Mouse (Mus musculus): ENCODE measurements around the gene Rrh. TPM values are rescaled to one million over a fixed set of nuclear protein-coding genes. Genes with fewer than 3 reads are reported as not detected.
A peak's percentile ranks its signal among the peaks of the same experiment; 100 is the strongest.

The Rrh gene
- polyA plus RNA-seq, 1 experiment = 0.11 TPM

DNA sequence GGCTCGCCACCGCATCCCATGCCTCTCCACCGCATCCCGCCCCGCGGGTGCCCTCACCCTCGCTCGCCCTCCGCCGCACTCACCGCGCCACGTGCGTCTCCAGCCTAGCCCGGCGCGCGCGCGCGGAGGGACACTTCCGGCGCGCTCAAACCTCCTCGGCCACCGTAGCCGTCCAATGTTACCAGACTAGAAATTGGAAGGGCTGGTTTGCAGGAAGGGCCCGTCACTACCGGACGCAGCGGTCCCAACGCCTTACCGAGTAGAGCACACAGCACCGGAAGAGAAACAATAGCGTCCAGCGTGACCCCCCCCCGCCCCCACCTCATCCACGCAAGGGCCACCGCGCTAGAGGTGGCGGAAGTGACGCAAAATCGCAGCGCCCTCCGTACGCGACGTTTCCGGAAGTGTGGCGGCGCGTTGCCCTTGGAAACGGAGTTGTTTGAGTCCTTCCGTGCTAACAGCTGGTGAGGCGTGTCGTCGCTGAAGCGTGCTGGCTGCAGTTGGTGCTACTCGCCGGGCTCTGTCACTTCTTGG lies 8.7 kb upstream of the Rrh start, which contains the start of gene Gar1:
Gar1 (minus strand) TSS at position 362 of the 534 bp plus-strand sequence.
- H3K4me1 ChIP-seq (ENCODE audit: control insufficient read depth, insufficient read depth, low read length) = no peaks in the 10 kb centered on the region; the same call in 1 of the 2 replicates
- peak within 1 kb of the TSS; percentile 90 for H3K4me3 ChIP-seq (replicated peaks; ENCODE audit: extremely low read depth, low read depth, low read length)
- peak; percentile 93 for DNase-seq
- TF ChIP-seq CTCF (IDR thresholded peaks at IDR 0.05; ENCODE audit: insufficient read depth, low read length) (no peak), POLR2A (IDR thresholded peaks at IDR 0.05; ENCODE audit: borderline replicate concordance, extremely low read depth, low read depth, low read length) (peak; percentile 45; the same call in 1 of the 2 replicates)
- under 1% methylated on average over 60 of the region's 60 CpGs for WGBS

- Histone ChIP-seq H3K4me1 (ENCODE audit: control insufficient read depth, insufficient read depth, low read length) (no peaks in the 10 kb centered on the region; the same call in 1 of the 2 replicates), H3K4me3 (replicated peaks; ENCODE audit: extremely low read depth, low read depth, low read length) (peak overlapping the region; percentile 90)
- TF ChIP-seq POLR2A (IDR thresholded peaks at IDR 0.05; ENCODE audit: borderline replicate concordance, extremely low read depth, low read depth, low read length) = no peak
- TF ChIP-seq CTCF (IDR thresholded peaks at IDR 0.05; ENCODE audit: insufficient read depth, low read length) = no peak
- under 1% methylated on average over 45 of the region's 45 CpGs for whole genome bisulfite sequencing
- no peak for DNase-seq
These were observed 8.2 kb upstream of the Rrh start for GRCm38 (mm10) chr3:129830626-129831025.

DNA sequence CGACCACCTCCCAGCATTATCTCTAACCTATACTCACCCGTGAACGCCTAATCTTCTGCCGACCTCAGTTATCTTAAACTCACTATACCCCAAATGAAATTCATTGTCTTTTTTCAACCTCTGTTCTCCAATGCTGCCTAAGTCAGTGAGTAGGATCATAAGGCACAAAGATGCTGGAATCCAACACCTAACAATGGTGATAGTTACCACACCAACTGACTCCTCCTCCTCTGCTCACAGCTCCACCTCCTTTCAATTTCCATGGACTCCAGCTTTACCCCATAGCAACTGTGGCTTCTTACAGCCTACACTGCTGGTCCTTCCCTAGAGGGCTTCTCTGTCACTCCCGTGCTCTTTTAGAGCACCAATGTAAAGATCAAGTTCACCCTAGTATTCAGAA lies 5.3 kb upstream of the Rrh start:
- no peak for DNase-seq
- TF ChIP-seq CTCF (IDR thresholded peaks at IDR 0.05; ENCODE audit: insufficient read depth, low read length) = no peak
- no peak for TF ChIP-seq POLR2A (IDR thresholded peaks at IDR 0.05; ENCODE audit: borderline replicate concordance, extremely low read depth, low read depth, low read length)
- WGBS = 95% methylated on average over 5 of the region's 5 CpGs
- Histone ChIP-seq H3K4me3 (replicated peaks; ENCODE audit: extremely low read depth, low read depth, low read length) (no peak overlapping the region), H3K4me1 (ENCODE audit: control insufficient read depth, insufficient read depth, low read length) (no peaks in the 10 kb centered on the region)

GRCm38 (mm10) chr3:129826691-129827090 lies 4.3 kb upstream of the Rrh start:
- Histone ChIP-seq H3K4me1 (ENCODE audit: control insufficient read depth, insufficient read depth, low read length) (no peaks in the 10 kb centered on the region), H3K4me3 (replicated peaks; ENCODE audit: extremely low read depth, low read depth, low read length) (no peak overlapping the region)
- no peak for DNase-seq
- 85% methylated on average over 10 of the region's 10 CpGs for WGBS
- no peak for TF ChIP-seq POLR2A (IDR thresholded peaks at IDR 0.05; ENCODE audit: borderline replicate concordance, extremely low read depth, low read depth, low read length)
- no peak for TF ChIP-seq CTCF (IDR thresholded peaks at IDR 0.05; ENCODE audit: insufficient read depth, low read length)

GRCm38 (mm10) chr3:129824891-129825290 lies 2.5 kb upstream of the Rrh start:
- Histone ChIP-seq H3K4me3 (replicated peaks; ENCODE audit: extremely low read depth, low read depth, low read length) (no peak overlapping the region), H3K4me1 (ENCODE audit: control insufficient read depth, insufficient read depth, low read length) (no peaks in the 10 kb centered on the region)
- TF ChIP-seq CTCF (IDR thresholded peaks at IDR 0.05; ENCODE audit: insufficient read depth, low read length) = no peak
- no peak for TF ChIP-seq POLR2A (IDR thresholded peaks at IDR 0.05; ENCODE audit: borderline replicate concordance, extremely low read depth, low read depth, low read length)
- no peak for DNase-seq
- WGBS = 90% methylated on average over 10 of the region's 10 CpGs

DNA sequence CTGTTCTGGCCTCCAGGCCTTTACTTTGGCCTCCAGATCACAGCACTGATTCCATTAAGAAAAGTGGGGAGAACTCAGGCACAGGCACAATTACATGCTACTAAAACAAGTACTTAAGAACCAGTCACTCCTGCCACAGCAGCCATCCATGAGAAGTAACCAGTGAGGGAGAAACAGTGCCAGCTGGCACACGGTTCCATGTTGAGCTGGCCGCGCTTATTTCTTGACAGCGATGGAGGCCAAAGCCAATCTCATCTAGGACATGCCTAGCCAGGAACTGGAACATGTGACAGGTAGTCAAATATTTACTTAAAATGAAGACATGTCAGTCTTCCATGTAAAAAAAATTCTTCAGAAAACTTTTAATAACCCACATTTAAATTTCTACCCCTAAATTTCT lies 1.8 kb upstream of the Rrh start:
- TF ChIP-seq CTCF (IDR thresholded peaks at IDR 0.05; ENCODE audit: insufficient read depth, low read length) (no peak), POLR2A (IDR thresholded peaks at IDR 0.05; ENCODE audit: borderline replicate concordance, extremely low read depth, low read depth, low read length) (no peak)

DNA sequence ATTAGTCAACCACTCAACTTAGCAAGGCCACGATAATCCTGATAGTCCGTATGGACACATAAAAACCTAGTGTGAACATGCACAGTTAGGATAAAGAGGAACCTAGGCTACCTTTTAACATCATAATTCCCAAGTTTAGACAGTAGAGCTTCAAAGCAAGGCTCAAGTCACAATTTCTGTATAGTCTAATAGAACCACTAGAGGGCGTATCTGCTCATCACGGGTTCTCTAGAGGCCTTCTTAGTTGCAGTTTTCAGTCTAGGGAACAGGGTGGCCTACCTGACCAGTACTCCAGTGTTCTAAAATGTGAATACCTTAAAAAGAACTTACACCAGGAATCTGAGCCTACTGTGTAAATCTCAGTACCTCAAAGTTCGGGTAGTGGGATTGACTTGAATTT lies 906 bp upstream of the Rrh start:
- TF ChIP-seq CTCF (IDR thresholded peaks at IDR 0.05; ENCODE audit: insufficient read depth, low read length) (0 out of 2 replicates have a peak, but pooled peaks have one; percentile 9), POLR2A (IDR thresholded peaks at IDR 0.05; ENCODE audit: borderline replicate concordance, extremely low read depth, low read depth, low read length) (no peak)
- no peak for DNase-seq
- Histone ChIP-seq H3K4me1 (ENCODE audit: control insufficient read depth, insufficient read depth, low read length) (no peaks in the 10 kb centered on the region), H3K4me3 (replicated peaks; ENCODE audit: extremely low read depth, low read depth, low read length) (no peak overlapping the region)
- WGBS = 52% methylated on average over 5 of the region's 5 CpGs

More for the DNA sequence above, 1.8 kb upstream of the Rrh start:
- Histone ChIP-seq H3K4me3 (replicated peaks; ENCODE audit: extremely low read depth, low read depth, low read length) (no peak overlapping the region), H3K4me1 (ENCODE audit: control insufficient read depth, insufficient read depth, low read length) (no peaks in the 10 kb centered on the region)
- 73% methylated on average over 4 of the region's 4 CpGs for WGBS
- no peak for DNase-seq

GRCm38 (mm10) chr3:129821736-129822135 lies 651 bp downstream of the Rrh start:
- Histone ChIP-seq H3K4me3 (replicated peaks; ENCODE audit: extremely low read depth, low read depth, low read length) (no peak overlapping the region), H3K4me1 (ENCODE audit: control insufficient read depth, insufficient read depth, low read length) (no peaks in the 10 kb centered on the region)
- no peak for TF ChIP-seq POLR2A (IDR thresholded peaks at IDR 0.05; ENCODE audit: borderline replicate concordance, extremely low read depth, low read depth, low read length)
- TF ChIP-seq CTCF (IDR thresholded peaks at IDR 0.05; ENCODE audit: insufficient read depth, low read length) = no peak
- WGBS = 75% methylated on average over 8 of the region's 8 CpGs
- DNase-seq = no peak

DNA sequence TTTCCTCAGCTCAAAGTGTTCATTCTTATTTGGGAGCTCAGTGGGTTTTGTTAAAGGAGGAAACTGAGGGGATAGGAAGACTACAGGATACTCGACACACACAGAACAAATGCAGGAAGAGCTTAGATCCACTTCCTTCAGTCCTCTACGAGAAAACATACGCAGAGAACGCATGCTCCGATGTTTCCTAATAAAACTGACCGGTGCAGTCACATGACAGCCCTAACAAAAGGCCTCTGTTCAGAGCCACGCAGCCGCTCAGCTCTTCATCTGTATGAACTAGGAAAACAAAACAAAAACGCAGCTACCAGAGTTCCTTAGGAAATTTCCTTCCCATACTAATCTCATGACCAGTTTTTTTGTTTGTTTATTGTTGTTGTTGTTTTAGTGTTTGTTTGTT lies 1.5 kb downstream of the Rrh start:
- no peak for TF ChIP-seq POLR2A (IDR thresholded peaks at IDR 0.05; ENCODE audit: borderline replicate concordance, extremely low read depth, low read depth, low read length)
- TF ChIP-seq CTCF (IDR thresholded peaks at IDR 0.05; ENCODE audit: insufficient read depth, low read length) = no peak
- Histone ChIP-seq H3K4me1 (ENCODE audit: control insufficient read depth, insufficient read depth, low read length) (no peaks in the 10 kb centered on the region), H3K4me3 (replicated peaks; ENCODE audit: extremely low read depth, low read depth, low read length) (no peak overlapping the region)
- WGBS = 39% methylated on average over 9 of the region's 9 CpGs
- no peak for DNase-seq

GRCm38 (mm10) chr3:129803765-129804164 lies 18.6 kb downstream of the Rrh start, which contains the start of gene Lrit3:
Lrit3 (minus strand) TSS chr3:129804030.
- Histone ChIP-seq H3K4me3 (replicated peaks; ENCODE audit: extremely low read depth, low read depth, low read length) (no peak within 1 kb of the TSS), H3K4me1 (ENCODE audit: control insufficient read depth, insufficient read depth, low read length) (no peaks in the 10 kb centered on the region)
- TF ChIP-seq CTCF (IDR thresholded peaks at IDR 0.05; ENCODE audit: insufficient read depth, low read length) (no peak), POLR2A (IDR thresholded peaks at IDR 0.05; ENCODE audit: borderline replicate concordance, extremely low read depth, low read depth, low read length) (no peak)
- DNase-seq = no peak
- 63% methylated on average over 10 of the region's 10 CpGs for WGBS
